Mouse (Mus musculus): ENCODE measurements at regions not wholly inside any gene's neighbourhood (a gene's known extent, or its start where the extent isn't known, plus 50 kb on each side); places are given as distances from the start of the nearest gene placed in this dataset.

- no peak for DNase-seq
Measured at GRCm38 (mm10) chr9:101439856-101440255, 188.3 kb upstream of the Ppp2r3a start.

- DNase-seq, result no peak
Measured at GRCm38 (mm10) chr9:101438564-101439180, 187.1 kb upstream of the Ppp2r3a start.

GRCm38 (mm10) chr9:101424974-101425670, 173.5 kb upstream of the Ppp2r3a start:
- no peak for DNase-seq

- DNase-seq, result no peak
Measured at GRCm38 (mm10) chr9:101423041-101423440, 171.4 kb upstream of the Ppp2r3a start.

- DNase-seq, result no peak
Measured at GRCm38 (mm10) chr9:101422006-101422405, 170.4 kb upstream of the Ppp2r3a start.

GRCm38 (mm10) chr9:101421136-101421535, 169.5 kb upstream of the Ppp2r3a start:
- no peak for DNase-seq

- no peak for DNase-seq
Measured at GRCm38 (mm10) chr9:101420181-101420580, 168.6 kb upstream of the Ppp2r3a start.

- DNase-seq, result no peak
Measured at GRCm38 (mm10) chr9:101417660-101418059, 166.1 kb upstream of the Ppp2r3a start.

- no peak for DNase-seq
Measured at GRCm38 (mm10) chr9:101416321-101416720, 164.7 kb upstream of the Ppp2r3a start.

- peak; percentile 63 for DNase-seq
Measured at GRCm38 (mm10) chr9:101413071-101413633, 161.6 kb upstream of the Ppp2r3a start.

- DNase-seq, result no peak
Measured at GRCm38 (mm10) chr9:101411951-101412350, 160.4 kb upstream of the Ppp2r3a start.

- no peak for DNase-seq
Measured at GRCm38 (mm10) chr9:101411532-101411880, 159.9 kb upstream of the Ppp2r3a start.

GRCm38 (mm10) chr9:101410783-101411531, 159.4 kb upstream of the Ppp2r3a start:
- no peak for DNase-seq

- DNase-seq, result no peak
Measured at GRCm38 (mm10) chr9:101410348-101410747, 158.8 kb upstream of the Ppp2r3a start.

GRCm38 (mm10) chr9:101408116-101408515, 156.5 kb upstream of the Ppp2r3a start:
- DNase-seq, result no peak

- DNase-seq, result no peak
Measured at GRCm38 (mm10) chr9:101407141-101407540, 155.5 kb upstream of the Ppp2r3a start.

- peak; percentile 43 for DNase-seq
Measured at GRCm38 (mm10) chr9:101404441-101405081, 153.0 kb upstream of the Ppp2r3a start.

GRCm38 (mm10) chr9:101404034-101404433, 152.4 kb upstream of the Ppp2r3a start:
- no peak for DNase-seq

GRCm38 (mm10) chr9:101402544-101403194, 151.1 kb upstream of the Ppp2r3a start:
- no peak for DNase-seq

- DNase-seq, result no peak
Measured at GRCm38 (mm10) chr9:101401416-101401815, 149.8 kb upstream of the Ppp2r3a start.

- DNase-seq, result no peak
Measured at GRCm38 (mm10) chr9:101398858-101399257, 147.3 kb upstream of the Ppp2r3a start.

GRCm38 (mm10) chr9:101369380-101369779, 117.8 kb upstream of the Ppp2r3a start:
- no peak for DNase-seq

All from adrenal gland, adult 8-10 months (tissue).